Mouse (Mus musculus): ENCODE measurements around the gene Olfr948.

The Olfr948 gene

GRCm38 (mm10) chr9:39325945-39326344, at the start of gene Olfr948:
Gene Olfr948, minus strand, starts transcription at chr9:39326045.
- DNase-seq = no peak

DNA sequence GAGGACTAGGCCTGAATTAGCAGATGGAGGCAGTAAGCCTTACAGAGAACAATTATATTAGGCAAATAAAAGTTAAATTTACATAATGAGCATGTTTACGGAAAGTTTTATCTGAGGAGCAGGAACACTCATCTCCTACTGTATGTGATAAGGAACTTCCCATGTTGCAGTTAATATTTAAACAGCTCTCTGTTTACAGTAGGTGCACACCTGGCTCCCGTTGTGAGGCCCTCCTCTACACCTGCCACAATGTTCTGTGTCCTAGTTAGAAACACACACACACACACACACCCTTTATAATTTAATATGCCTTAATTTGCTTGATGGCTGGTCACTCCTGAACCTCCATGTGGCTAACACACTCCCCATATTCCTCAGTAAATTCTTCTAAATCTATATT, 38.7 kb downstream of the Olfr948 start:
- no peak for DNase-seq

DNA sequence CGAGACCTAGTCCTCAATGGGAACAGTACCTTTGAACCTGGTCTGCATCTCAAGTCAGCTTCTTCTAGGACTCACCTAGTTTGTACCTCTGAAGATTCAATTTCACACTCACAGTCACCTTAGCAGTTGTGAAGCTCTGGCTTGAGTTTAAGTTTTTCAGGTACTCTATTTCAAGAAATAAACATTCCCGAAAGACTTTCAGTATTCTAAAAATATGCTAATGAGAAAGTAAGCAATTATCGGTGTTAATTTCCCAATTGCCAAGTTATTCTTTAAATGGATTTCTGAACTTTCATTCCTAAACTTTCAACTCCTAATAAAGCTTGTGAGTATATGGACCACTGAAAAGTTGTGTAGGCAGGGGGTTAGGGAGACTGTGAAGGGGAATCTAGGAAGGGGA, 49.1 kb downstream of the Olfr948 start, which contains the start of gene Olfr945:
TSS of gene Olfr945 (minus strand) at position 101 of the 400 bp plus-strand sequence.
- DNase-seq = no peak

Data from embryo, embryonic 11 days (tissue).